Mouse (Mus musculus) CD8-positive naive resting alpha-beta T cell, adult 2 months (primary cell): ENCODE measurements around the gene Ppp1r14b.

Source experiments
- DNase-seq, 2 experiments: peaks; one replicate each; pipeline ENCODE4 v3.0.0; 2022; ENCODE audit warnings: low read depth in 2 of 2, low spot score in 2 of 2

Gene Ppp1r14b

DNA sequence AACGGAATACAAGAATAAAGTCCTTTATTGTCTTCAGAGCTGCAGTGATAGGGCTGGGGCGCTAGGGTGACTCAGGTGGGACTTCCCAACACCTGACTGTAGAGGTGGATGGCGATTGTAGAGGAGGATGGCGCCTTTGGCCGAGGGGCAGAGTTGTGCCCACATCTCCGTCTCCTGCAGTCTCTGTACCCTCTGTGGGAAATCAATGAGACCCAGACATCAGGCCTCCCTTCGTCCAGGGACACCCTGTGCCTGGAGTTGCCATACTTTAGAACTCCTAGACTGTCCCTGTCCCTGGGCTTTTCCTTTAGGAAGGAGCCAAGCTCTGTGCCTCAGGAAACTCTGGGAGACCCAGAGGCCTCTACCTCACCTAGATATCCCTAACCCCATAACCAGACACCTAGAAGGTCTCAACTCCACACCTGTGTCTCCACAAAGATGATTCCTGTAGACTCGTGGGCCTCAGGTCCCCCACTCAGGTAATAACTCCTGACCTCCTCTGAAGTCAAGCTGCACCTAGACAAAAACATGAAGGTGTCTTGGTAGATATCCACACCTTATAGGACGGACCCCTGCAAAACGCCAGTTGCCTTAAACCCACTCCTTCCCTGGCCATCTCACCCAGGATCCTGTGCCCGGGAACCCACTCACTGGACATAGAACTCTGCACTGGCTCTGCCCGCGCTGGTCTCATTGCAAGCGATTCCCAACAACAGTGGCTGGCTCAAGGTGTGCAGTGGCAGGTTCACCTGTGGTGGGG, 18.4 kb downstream of the Ppp1r14b start:
- DNase-seq = no peak

DNA sequence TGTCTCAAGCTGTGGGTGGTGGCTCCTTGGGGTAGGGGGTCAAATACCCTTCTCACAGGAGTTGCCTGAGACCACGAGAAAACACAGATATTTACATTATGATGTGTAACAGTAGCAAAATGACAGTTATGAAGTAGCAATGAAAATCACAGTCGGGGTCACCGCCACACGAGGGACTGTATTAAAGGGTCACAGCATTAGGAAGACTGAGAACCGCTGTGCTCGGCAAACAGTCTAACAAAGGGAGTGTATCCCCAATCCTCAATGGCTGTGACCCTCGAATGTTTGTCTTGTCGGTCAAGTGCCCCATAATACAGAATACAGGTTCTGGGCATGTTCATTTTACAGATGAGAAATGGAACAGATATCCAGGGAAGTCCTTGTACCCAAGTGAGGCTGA, 19.2 kb downstream of the Ppp1r14b start:
- DNase-seq = no peak

DNA sequence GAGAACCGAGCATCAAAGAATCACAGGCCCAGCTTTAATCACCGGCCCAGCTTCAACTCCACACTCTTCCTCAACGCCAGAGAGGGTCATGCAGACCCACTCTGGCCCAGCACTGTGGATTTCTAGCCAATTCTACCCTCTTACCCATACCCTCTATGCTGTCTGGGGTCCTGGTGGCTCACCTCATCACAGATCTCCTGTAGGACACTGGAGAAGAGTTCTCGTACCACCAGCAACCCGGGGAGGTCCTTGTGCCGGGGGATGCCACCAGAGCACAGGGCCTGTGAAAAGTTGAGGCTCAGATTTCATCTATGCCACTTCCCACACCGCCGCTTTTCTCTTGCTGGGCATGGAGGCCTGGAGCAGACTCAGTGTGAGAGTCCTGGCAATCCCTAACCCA, 19.7 kb downstream of the Ppp1r14b start:
- no peak for DNase-seq

DNA sequence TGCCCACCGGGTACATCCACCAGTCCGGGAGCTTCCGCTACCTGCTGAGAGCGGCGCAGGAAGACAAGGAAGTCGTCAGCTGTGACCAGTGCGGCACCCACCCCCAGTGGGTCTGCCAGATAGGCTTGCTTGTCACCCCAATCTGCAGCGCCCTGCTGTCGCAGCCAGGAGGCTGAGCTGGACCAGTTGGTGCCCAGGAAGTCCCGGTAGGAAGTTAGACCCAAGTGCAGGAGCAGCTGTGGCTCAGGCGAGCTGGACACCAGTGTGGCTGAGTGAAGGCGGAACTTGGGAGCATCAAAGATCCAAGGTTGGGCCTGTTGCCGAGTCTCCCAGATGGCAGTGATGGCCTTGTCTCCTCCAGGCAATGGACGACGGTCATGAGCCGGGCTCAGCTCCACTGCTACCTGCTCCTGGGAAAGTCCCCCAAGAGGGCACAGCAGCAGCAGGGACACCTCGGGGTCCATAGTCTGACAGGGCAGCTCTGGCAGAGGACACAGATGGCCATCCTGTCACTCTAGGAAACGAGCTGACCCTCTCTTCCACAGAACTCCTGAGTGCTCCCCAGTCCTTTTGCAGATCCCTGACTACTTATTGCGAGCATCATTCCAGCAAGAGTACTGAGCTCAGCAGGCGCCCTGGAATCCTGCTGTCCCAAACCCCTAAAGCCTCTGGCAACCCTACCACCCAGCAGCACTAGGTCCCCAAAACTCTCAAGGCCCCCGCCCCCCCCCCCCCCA, 20.7 kb downstream of the Ppp1r14b start:
- no peak for DNase-seq

DNA sequence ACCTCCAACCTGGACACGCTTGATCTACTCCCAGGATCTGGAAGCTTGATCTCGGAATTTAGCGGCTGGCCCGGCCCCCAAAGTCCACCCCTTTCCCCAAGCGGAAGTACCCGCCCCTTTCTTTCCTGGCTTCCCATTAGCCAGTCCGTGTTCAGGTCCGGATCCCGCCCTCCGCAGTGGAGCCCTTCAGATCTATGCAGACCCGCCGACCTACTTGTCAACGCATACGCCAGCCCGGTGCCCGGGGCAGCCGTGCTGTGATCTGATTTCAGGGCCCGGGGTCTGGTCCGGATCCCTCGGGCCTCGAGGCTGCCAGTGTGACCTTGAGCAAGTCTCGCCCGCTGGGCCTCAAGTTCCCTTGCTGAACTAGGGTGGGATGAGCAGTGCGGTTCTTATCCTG, 21.2 kb downstream of the Ppp1r14b start, which contains the start of the genes Nudt22 and Trpt1:
Gene Nudt22 (minus strand): TSS at position 112 of the 400 bp plus-strand sequence.
Gene Trpt1 (plus strand): TSS at position 126 of the 400 bp plus-strand sequence.
- peak in 1 of 2 experiments; percentile 51 for DNase-seq

DNA sequence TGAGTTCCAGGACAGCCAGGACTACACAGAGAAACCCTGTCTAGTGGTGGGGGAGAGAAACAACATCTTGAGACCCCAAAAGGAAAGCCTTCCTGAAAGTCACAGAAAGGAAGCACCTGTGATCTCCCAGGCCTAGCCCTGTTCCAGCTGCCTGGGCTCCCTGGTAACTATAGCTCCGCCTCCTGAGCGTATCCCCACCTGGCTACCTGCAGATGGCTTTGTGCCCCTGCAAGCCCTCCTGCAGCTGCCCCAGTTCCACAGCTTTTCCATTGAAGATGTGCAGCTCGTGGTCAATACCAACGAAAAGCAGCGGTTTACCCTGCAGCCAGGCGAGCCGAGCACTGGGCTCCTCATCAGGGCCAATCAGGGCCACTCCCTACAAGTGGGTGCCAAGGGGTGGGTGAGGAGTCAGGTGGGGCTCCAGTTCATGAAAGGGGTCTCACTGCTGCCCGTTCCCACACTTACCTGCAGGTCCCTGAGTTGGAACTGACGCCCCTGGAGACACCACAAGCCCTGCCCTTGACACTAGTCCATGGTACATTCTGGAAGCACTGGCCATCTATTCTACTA, 23.0 kb downstream of the Ppp1r14b start:
- no peak for DNase-seq

DNA sequence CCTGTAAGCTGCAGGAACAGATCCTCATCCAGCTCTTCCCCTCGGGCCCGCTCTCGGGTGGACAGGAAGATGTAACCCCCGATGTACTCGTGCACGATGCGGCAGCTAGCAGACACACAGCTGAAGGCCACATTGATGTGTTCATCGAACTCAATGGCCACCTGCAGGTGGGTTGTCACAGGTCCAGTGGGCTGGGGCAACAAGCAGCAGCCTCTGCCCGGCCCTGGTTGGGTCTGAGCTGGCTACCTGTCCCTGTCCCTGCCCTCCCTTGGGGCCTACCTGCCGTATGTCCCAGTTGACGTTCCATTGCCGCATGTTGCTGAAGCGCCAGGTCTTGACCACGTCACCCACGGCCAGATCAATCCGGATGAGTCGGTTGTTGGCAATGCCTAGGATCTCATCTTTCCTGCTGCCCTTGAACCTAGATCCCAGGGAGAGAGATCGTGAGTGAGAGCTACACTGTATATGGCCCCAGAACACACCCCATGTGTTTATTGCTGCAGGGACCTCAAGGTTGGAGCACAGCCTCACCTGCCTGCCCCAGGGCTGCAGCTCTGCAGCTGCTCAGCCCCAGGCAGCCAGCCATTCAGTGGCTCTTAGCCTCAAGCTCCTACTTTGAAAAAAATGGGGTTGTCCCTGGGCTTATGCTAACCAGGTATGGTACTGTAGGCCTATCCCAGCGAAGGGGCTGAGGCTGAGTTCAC, 24.7 kb downstream of the Ppp1r14b start:
- DNase-seq = no peak

DNA sequence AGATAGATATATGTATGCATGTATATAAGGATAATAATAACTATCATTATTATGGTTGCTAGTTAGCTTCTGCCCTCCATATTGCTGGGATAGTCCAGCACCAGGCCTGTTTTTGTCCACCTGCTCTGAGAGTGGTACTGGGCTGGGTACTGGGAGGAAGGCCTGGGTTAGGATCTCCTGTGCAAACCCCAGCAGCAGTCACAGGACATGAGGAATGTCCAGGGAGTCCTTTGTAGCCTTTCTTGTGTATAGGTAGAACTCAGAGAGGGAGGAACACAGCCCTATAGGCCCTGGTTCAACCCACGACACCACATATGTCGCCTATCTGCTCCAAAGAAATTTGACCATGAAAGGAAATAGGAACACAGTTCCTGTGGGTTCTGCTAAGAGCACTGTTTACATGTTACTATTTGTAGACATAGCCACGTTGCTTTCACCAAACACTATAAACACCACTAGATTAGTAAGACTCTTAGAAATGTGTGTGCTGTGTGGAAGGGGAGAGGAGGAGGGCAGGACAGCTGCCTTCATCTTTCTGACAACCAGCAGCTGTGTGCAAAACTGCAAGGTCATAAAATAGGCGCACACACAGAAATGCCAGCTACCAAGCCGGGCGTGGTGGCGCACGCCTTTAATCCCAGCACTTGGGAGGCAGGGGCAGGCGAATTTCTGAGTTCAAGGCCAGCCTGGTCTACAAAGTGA, 32.3 kb downstream of the Ppp1r14b start:
- no peak for DNase-seq

DNA sequence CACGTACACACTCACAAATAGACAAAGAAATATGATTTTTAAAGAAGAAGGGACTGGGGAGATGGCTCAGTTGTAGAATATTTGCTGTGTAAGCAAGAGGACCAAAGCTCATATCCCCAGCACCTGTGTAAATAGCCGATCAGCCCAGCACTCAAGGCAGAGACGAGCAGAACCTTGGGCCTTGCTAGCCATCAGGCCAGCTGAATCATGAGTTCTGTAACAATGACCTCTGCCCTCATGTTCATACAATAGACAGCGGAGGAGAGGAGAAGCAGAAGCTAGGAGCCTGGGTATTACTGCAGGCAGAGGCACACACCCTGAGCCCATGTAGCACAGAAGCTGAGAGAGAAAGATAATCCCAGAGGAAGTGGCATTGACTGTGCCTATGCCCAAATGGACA, 37.7 kb downstream of the Ppp1r14b start:
- DNase-seq = no peak

DNA sequence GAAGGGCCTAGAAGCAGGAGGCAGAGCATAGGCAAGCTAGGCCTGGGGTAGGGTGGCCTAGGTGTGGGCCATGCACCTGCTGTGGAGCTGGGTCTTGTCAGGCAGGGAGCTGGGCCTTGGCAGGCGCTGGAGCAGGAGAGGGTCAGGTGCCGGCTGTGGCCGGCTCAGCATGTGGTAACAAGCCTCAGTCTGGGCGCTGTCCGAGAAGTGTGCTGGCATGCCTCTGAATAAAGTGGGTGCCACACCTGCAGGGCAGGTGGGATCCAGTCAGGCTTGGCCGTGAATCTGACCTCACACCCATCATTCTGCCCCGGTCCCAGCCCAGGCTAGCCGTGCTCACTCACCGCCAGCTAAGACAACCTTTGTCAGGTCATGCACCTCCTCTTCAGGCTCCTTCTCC, 39.2 kb downstream of the Ppp1r14b start:
- DNase-seq = no peak

DNA sequence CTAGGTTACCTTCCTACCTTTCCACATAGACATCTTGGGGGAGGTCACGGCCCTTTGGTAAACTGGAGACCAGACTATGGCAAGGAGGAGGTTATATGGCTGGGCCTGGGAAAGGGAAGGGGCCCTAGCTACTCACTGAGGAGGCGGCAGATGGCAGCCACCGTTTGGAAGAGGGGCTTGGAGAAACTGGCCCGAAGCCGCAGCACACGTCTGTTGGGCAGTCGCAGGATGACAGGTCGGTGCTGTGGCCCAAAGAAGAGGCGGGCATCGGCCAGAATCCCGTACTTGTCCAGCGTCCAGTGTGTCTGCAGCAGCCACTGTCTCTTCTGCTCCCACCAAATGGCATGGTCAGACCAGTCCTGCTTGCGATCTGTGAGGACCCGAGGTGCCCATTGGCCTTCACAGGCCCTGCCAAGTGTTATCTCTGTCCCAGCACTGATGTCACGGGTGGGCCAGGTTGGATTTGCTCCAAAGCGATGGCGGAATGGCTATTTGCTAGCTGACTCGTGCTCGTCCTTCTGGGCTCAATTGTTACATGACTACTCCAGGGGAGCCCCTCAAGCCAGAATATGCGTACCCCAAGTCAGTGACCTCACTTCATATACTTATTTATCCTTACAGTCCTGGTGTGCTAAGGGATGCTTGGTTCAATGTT, 39.8 kb downstream of the Ppp1r14b start:
- DNase-seq = no peak

DNA sequence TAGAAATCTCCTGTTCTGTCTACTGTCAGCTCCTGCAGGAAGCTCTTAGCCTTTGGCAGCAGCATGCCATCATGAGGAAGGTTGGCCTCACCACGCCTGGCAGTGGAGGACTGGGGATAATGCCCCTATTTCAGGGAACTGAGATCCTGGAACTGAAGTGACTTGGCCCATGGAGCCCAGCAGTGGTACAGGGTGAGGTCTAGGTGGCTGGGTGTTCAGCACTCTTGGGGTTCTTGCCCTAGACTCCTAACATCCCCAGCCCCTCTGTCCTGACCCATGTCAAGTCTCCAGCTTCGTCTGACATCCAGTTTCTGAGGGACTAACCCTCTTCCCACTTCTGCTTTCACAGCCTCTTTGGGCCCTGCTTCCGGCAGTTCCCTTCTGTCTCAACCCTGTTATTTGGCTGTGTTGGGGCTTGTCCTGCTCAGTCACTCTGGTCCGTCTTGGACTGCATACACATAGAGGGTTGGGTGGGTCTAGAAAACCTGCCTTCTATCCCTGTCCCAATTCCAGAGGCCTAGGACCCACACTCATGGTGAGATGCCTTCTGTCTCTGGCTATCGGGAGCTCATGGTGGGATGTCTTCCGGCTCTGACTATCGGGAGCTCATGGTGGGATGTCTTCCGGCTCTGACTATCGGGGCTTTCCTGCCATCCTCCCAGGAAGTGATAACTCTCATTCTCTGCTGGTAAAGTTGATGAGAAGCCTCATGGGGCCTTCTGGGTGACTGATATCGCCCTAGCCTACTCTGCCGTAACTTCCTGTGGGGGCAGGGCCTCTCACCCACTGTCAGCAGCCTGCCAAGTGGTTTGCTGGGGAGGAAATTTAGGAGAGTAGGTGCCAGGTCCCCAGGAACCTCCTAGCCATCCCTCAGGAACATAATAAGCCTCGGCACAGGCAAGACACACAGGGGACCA, 43.0 kb downstream of the Ppp1r14b start:
- peak in 1 of 2 experiments; percentile 52 for DNase-seq

DNA sequence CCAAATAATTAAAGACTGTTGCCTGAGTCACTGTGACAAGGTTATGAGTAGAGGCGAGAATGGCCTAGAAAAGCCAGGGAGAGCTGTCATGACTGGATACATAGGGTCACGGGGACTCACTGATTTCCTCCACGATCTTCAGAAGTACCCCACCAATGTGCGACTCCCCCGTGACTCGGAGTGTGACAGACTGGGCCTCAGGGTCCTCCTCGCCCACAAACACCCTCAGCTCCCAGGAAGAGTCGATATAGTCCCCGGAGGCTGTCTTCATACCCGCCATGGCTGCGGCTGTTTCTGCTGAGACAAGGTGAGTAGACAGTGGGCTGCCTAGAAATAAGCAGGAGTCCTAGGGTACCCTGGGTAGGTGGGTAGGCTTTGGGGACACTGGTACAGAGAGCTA, 43.8 kb downstream of the Ppp1r14b start:
- DNase-seq = no peak

DNA sequence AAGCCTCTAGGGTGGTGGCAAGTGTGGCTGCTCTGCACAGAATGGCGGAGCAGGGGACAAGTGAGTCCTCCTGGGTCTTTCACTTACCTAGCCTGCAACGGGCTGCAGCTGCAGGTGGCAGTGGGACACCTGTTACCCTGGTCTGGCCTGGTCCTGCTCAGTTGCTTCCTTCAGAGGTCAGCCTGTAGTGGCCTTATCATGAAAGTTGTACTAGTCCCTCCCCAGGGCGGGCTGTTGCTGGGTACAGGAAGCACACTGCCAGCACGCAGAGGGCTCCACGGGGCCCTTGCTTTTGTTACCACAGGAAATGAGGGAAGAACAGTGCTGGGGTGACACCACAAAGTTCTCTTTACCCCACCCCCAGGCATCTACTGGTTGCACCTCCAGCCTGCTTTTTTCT, 44.4 kb downstream of the Ppp1r14b start, which contains the start of gene Fermt3:
Gene Fermt3 (minus strand): TSS at position 279 of the 400 bp plus-strand sequence.
- peak; percentile 68 to 78 for DNase-seq

DNA sequence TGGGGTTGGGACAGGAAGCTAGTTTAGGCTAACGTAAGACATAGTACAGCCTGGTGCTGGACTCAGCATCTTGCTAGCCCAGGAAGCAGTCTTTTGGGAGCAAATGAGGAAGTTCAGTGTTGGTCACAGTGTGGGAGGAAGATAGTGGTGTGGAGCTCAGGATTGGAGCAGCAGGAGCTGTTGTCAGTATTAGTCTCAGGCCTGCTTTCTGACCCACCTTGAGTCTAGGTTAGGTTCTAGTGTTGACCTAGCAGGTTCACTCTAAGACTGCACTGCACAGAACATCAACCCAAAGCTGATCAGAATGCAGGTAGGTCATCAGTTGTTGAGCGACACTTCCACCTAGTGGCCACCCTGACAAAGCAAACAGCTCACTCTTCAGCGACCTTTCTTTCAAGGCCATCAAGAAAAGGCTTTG, 45.5 kb downstream of the Ppp1r14b start:
- DNase-seq = peak; percentile 66 to 70
